Mouse (Mus musculus) stomach, postnatal 0 days (tissue): Measurements from ENCODE around the gene Fam189a1.

Experiments
- CTCF ChIP-seq: IDR thresholded peaks from 2 replicates; pipeline ENCODE4 v1.5.1; 2016; ENCODE audit warnings: antibody characterized with exemption, low read depth, mild to moderate bottlenecking, moderate library complexity
- EP300 ChIP-seq: optimal IDR thresholded peaks from 2 replicates; pipeline ENCODE3; 2016; ENCODE audit warnings: antibody characterized with exemption

GRCm38 (mm10) chr7:64984468-64985120 is 171.8 kb downstream of the Fam189a1 start:
- TF ChIP-seq CTCF, result no peak
- TF ChIP-seq EP300, result no peak
